Mouse (Mus musculus): Measurements from ENCODE around the gene Sult2a6.

Sult2a6 gene

GRCm38 (mm10) chr7:14254770-14255169, at the start of gene Sult2a6:
Gene Sult2a6, minus strand, starts transcription at chr7:14254870.
- DNase-seq (ENCODE audit: low spot score) = no peak

GRCm38 (mm10) chr7:14215231-14215630, 39.4 kb downstream of the Sult2a6 start:
- DNase-seq (ENCODE audit: low spot score) = no peak

- no peak for DNase-seq (ENCODE audit: low spot score)
Observed at GRCm38 (mm10) chr7:14203417-14203816, 51.3 kb downstream of the Sult2a6 start.

GRCm38 (mm10) chr7:14202487-14202886, 52.2 kb downstream of the Sult2a6 start:
- no peak for DNase-seq (ENCODE audit: low spot score)

Data from spleen, adult 12 weeks (tissue).